Mouse (Mus musculus) testis, adult 2 months (tissue): ENCODE measurements around the gene Gm10382. TPM values are rescaled to one million over a fixed set of nuclear protein-coding genes. Genes with fewer than 3 reads are reported as not detected.

ENCODE experiments used
- H3K27ac ChIP-seq: fragments of 200-500 bp; 2 replicates; pipeline ENCODE4 v1.5.1; 2012; ENCODE audit warnings: low read depth, low read length; ENCODE audit not compliant: control insufficient read depth, insufficient read depth
- H3K27me3 ChIP-seq: fragments of 200-500 bp; 2 replicates; pipeline ENCODE4 v1.6.1; 2012; ENCODE audit warnings: mild to moderate bottlenecking, low read length, moderate library complexity; ENCODE audit not compliant: control insufficient read depth, insufficient read depth
- H3K36me3 ChIP-seq: fragments of 200-500 bp; 2 replicates; pipeline ENCODE4 v1.6.1; 2012; ENCODE audit warnings: mild to moderate bottlenecking, low read length; ENCODE audit not compliant: control insufficient read depth, insufficient read depth
- H3K4me1 ChIP-seq: fragments of 200-500 bp; 2 replicates; pipeline ENCODE4 v1.6.1; 2012; ENCODE audit warnings: low read length; ENCODE audit not compliant: control insufficient read depth, insufficient read depth
- H3K4me3 ChIP-seq: fragments of 200-500 bp; 2 replicates; pipeline ENCODE4 v1.5.1; 2012; ENCODE audit warnings: low read depth, mild to moderate bottlenecking, low read length, moderate library complexity, mixed read lengths; ENCODE audit not compliant: control insufficient read depth
- CTCF ChIP-seq: fragments of 200-500 bp; IDR thresholded peaks from 2 replicates; pipeline ENCODE4 v1.5.1; 2012; ENCODE audit warnings: low read depth, mild to moderate bottlenecking, inconsistent platforms, low read length, moderate library complexity; ENCODE audit not compliant: control insufficient read depth, insufficient read depth, insufficient replicate concordance
- POLR2A ChIP-seq: fragments of 200-500 bp; IDR thresholded peaks from 2 replicates; pipeline ENCODE4 v1.6.1; 2012; ENCODE audit warnings: low read depth, mild to moderate bottlenecking, inconsistent platforms, low read length, moderate library complexity; ENCODE audit not compliant: control insufficient read depth
- polyA plus RNA-seq: library from polyadenylated mRNA; depleted of rRNA; stranded (reverse); fragments of >200 nt; gene quantifications from 2 replicates; pipeline ENCODE4 v1.2.3, GENCODE M21; 2012

Gene Gm10382
- polyA plus RNA-seq, 1 experiment: 84.2 TPM

GRCm38 (mm10) chr5:125349391-125349790, 39.7 kb upstream of the Gm10382 start:
- Histone ChIP-seq H3K27me3 (no peaks in the 10 kb centered on the region), H3K36me3 (no peaks in the 10 kb centered on the region), H3K4me3 (no peak overlapping the region), H3K27ac (no peak overlapping the region), H3K4me1 (peaks cover 5% of the 10 kb centered on the region; the same call in 1 of the 2 replicates)
- no peak for TF ChIP-seq POLR2A
- TF ChIP-seq CTCF: no peak

DNA sequence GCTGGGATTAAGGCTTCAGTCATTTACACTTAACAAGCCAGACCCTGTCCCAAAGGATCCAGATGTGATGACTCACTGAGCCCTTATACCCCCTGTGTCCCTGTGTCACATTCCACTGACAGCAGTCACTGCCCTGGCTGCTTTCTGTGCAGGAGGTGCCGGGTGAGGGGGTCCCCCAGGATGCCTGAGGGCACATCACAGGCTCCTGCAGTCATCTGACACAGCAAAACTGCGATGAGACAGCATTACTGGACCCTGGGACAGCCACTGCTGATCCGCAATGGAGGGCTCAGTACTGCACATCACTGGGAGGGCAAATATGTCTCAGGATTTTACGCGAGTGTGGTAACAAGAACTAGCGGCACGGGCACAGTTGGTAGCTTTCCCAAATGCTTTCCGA, 38.1 kb upstream of the Gm10382 start:
- H3K36me3 ChIP-seq: no peaks in the 10 kb centered on the region
- H3K27ac ChIP-seq: no peak overlapping the region
- H3K27me3 ChIP-seq: no peaks in the 10 kb centered on the region
- TF ChIP-seq CTCF: no peak
- TF ChIP-seq POLR2A: no peak
- H3K4me3 ChIP-seq: no peak overlapping the region
- peaks cover 8% of the 10 kb centered on the region for H3K4me1 ChIP-seq

DNA sequence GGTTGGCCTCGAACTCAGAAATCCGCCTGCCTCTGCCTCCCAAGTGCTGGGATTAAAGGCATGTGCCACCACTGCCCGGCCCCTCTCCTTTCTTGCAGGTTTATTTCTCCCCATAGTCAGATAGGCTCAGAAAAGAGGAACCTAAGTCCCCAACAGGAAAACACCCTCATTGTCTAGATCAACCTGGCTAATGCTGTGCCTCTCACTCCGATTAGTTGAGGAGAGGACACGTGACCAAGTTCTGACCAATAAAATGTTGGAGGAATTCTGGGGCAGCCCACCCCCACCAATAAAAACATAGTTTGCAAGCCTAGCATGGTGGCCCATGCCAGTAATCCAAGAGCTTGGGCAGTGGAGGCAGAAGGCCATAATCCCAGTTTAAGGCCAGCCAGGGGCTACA, 37.2 kb upstream of the Gm10382 start:
- H3K27ac ChIP-seq: no peak overlapping the region
- no peaks in the 10 kb centered on the region for H3K27me3 ChIP-seq
- no peaks in the 10 kb centered on the region for H3K36me3 ChIP-seq
- no peak overlapping the region; the same call in 1 of the 2 replicates for H3K4me3 ChIP-seq
- no peak for TF ChIP-seq POLR2A
- no peak for TF ChIP-seq CTCF
- H3K4me1 ChIP-seq: peaks cover 8% of the 10 kb centered on the region

- H3K36me3 ChIP-seq: no peaks in the 10 kb centered on the region
- peaks cover 8% of the 10 kb centered on the region for H3K4me1 ChIP-seq
Observed at GRCm38 (mm10) chr5:125352781-125353294, 36.3 kb upstream of the Gm10382 start.

DNA sequence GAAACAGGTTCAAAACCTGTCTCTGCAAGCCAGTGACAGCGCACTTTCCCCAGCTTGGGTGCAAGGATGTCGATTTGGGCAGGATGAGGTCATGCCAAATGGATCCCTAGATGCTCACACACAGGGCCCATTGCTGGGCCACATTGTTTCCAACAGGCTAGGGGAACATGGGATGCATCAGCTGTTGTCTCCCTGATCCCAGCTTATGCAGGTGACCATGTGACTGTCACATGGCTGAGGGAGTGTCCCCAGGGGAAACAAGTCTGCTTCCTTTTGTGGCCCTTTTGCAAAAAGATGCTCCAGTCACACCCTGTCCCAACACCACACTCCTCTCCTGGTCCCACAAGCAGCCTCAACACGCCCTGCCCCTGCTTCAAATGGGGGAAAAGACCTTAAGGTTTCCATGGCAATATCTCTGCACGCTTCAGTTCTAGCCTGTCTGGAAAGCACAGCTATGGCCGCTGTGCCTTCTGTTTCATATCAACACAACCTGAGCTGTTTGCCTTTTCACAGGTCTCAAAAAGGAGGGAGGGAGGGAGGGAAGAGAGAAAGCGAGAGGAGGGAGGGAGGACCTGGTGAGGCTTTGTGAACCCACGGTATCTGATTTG, 34.1 kb upstream of the Gm10382 start:
- Histone ChIP-seq H3K27me3 (no peaks in the 10 kb centered on the region), H3K4me1 (peaks cover 8% of the 10 kb centered on the region), H3K4me3 (no peak overlapping the region), H3K27ac (no peak overlapping the region), H3K36me3 (no peaks in the 10 kb centered on the region)
- TF ChIP-seq CTCF (no peak), POLR2A (no peak)

More at GRCm38 (mm10) chr5:125352781-125353294, 36.3 kb upstream of the Gm10382 start:
- H3K4me3 ChIP-seq: no peak overlapping the region
- H3K27me3 ChIP-seq: no peaks in the 10 kb centered on the region
- TF ChIP-seq CTCF: peak; percentile 71; the same call in 1 of the 2 replicates
- TF ChIP-seq POLR2A: no peak
- H3K27ac ChIP-seq: no peak overlapping the region

- no peaks in the 10 kb centered on the region for H3K36me3 ChIP-seq
Observed at GRCm38 (mm10) chr5:125355650-125356049, 33.5 kb upstream of the Gm10382 start.

DNA sequence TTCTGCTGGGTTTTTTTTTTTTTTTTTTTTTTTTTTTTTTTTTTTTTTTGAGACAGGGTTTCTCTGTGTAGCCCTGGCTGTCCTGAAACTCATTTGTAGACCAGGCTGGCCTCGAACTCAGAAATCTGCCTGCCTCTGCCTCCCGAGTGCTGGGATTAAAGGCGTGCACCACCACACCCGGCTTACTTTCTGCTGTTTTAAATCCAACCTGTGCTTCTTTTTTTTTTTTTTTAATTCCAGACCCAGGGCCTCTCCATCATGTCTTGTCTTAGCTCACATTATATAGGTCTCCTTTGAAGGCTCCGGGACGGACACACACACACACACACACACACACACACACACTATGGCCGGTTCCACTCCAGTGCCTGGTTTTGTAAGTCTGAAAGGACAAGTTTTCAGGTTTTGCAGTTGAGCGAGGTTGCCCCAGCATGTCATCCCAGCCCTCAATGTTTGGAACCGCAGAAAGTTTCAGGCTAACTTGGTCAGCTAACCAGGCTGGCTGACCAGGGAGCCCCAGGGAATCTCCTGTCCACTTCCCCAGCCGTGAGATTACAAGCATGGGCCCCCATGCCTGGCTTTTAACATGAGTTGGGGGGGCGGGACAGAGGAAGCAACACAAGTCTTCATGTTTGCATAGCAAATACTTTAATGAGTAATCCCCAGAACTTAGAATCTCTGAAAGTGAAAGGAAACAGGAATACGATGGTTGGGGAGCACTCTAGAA, 31.4 kb upstream of the Gm10382 start:
- TF ChIP-seq POLR2A (no peak), CTCF (no peak)
- H3K4me3 ChIP-seq: no peak overlapping the region
- H3K4me1 ChIP-seq: peaks cover 11% of the 10 kb centered on the region
- no peaks in the 10 kb centered on the region for H3K27me3 ChIP-seq
- peaks cover under 1% of the 10 kb centered on the region for H3K36me3 ChIP-seq
- H3K27ac ChIP-seq: no peak overlapping the region

More at GRCm38 (mm10) chr5:125355650-125356049, 33.5 kb upstream of the Gm10382 start:
- TF ChIP-seq CTCF (no peak), POLR2A (no peak)
- H3K27me3 ChIP-seq: no peaks in the 10 kb centered on the region
- no peak overlapping the region for H3K27ac ChIP-seq
- H3K4me3 ChIP-seq: no peak overlapping the region; the same call in 1 of the 2 replicates
- H3K4me1 ChIP-seq: peaks cover 11% of the 10 kb centered on the region
